Mouse (Mus musculus) midbrain, embryonic 16.5 days (tissue): ENCODE measurements around the gene Shroom4. TPM values are rescaled to one million over a fixed set of nuclear protein-coding genes. Genes with fewer than 3 reads are reported as not detected.

Experiments
- ATAC-seq: fragments of 200-750 bp; cut with Nextera tagmentation; 2 replicates; pipeline ENCODE4 v1.8.0; 2017; ENCODE audit warnings: moderate TSS enrichment
- H3K27ac ChIP-seq: fragments of 300-500 bp; sonication (generic); 2 replicates; pipeline ENCODE4 v1.5.1; 2014; ENCODE audit warnings: mild to moderate bottlenecking, low read length, mixed read lengths
- H3K27me3 ChIP-seq: fragments of 300-500 bp; sonication (generic); 2 replicates; pipeline ENCODE4 v1.6.1; 2014; ENCODE audit warnings: low read depth, low read length, mixed read lengths; ENCODE audit not compliant: control insufficient read depth, insufficient read depth
- H3K36me3 ChIP-seq: fragments of 300-500 bp; sonication (generic); 2 replicates; pipeline ENCODE4 v1.6.1; 2014; ENCODE audit warnings: mild to moderate bottlenecking, low read length, moderate library complexity, mixed read lengths; ENCODE audit not compliant: control insufficient read depth, insufficient read depth
- H3K4me1 ChIP-seq: fragments of 300-500 bp; sonication (generic); 2 replicates; pipeline ENCODE4 v1.6.1; 2014; ENCODE audit warnings: mild to moderate bottlenecking, low read length, mixed read lengths; ENCODE audit not compliant: control insufficient read depth, insufficient read depth
- H3K4me2 ChIP-seq: fragments of 300-500 bp; sonication (generic); 2 replicates; pipeline ENCODE4 v1.6.1; 2014; ENCODE audit warnings: mild to moderate bottlenecking, low read length, mixed read lengths
- H3K4me3 ChIP-seq: fragments of 300-500 bp; sonication (generic); 2 replicates; pipeline ENCODE4 v1.5.1; 2014; ENCODE audit warnings: low read depth, mild to moderate bottlenecking, low read length, moderate library complexity, mixed read lengths
- H3K9ac ChIP-seq: fragments of 300-500 bp; sonication (generic); 2 replicates; pipeline ENCODE4 v1.6.1; 2014; ENCODE audit warnings: low read depth, low read length, mixed read lengths
- H3K9me3 ChIP-seq: fragments of 300-500 bp; sonication (generic); replicated peaks from 2 replicates; pipeline ENCODE4 v1.6.1; 2014; ENCODE audit warnings: mild to moderate bottlenecking, low read length, mixed read lengths; ENCODE audit not compliant: control insufficient read depth, poor library complexity, severe bottlenecking
- WGBS: fragments of 180-500 bp; shearing (Covaris S2); extraction: QIAGEN DNeasy Blood & Tissue Kit; methylation state at CpG from one replicate; pipeline ENCODE4 v1.1.7; 2014; 5-methylcytosine and 5-hydroxymethylcytosine counted together
- polyA plus RNA-seq: library from polyadenylated mRNA; unstranded; fragments of >200 nt; fragmentation: Nextera tagmentation; extraction: Ambion mirVana; gene quantifications from 2 replicates; pipeline ENCODE4 v1.2.1, GENCODE M21; 2015

The Shroom4 gene
- polyA plus RNA-seq, 1 experiment from 2014 or later: 1.1 TPM

DNA sequence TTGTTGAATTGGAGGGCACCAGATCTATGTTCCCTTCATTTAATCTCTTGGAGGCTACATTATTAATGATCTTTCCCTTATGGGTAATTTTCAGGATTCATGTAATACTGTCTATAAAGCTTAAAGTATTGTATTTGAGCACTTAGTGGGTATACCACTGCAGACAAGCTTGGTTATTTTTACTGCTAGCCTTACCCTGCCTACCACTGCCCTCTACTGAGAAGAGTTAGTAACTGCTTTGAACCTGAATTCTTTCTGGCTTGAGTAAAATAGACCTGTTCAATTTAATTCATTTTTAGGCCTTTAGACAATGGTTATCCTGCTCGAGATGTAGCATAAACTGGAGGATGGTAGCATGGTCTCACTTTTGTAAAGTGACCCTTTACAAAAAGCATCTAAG, 75.5 kb downstream of the Shroom4 start:
- Histone ChIP-seq H3K27me3 (no peaks in the 10 kb centered on the region), H3K4me2 (no peak overlapping the region), H3K4me1 (no peaks in the 10 kb centered on the region), H3K9ac (no peak overlapping the region), H3K27ac (no peak overlapping the region), H3K9me3 (no peaks in the 10 kb centered on the region), H3K4me3 (no peak overlapping the region), H3K36me3 (no peaks in the 10 kb centered on the region)
- ATAC-seq: no peak
- WGBS: 31% methylated on average over 1 of the region's 1 CpGs

DNA sequence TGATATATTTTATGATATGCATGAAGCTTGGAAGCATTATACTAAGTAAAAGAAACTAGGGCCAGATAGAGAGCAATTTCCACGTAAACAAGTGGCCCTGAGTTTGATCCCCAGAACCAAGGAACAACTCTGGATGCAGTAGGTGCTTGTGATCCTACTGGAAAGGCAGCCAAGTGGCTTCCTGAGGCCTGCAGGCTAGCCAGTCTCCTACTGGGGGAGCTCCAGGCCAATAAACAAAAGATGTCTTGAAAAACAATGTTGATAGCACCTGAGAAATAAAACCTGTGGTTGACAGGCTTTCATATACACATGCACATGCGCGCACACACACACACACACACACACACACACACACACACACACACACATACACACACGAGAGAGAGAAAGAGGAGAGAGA, 82.6 kb downstream of the Shroom4 start:
- 85% methylated on average over 4 of the region's 4 CpGs for WGBS
- H3K27me3 ChIP-seq: no peaks in the 10 kb centered on the region
- ATAC-seq: no peak
- no peaks in the 10 kb centered on the region for H3K9me3 ChIP-seq
- no peaks in the 10 kb centered on the region for H3K36me3 ChIP-seq
- no peak overlapping the region for H3K4me2 ChIP-seq
- H3K27ac ChIP-seq: no peak overlapping the region
- H3K4me1 ChIP-seq: no peaks in the 10 kb centered on the region
- no peak overlapping the region for H3K9ac ChIP-seq
- H3K4me3 ChIP-seq: no peak overlapping the region

GRCm38 (mm10) chrX:6483817-6484216, 84.2 kb downstream of the Shroom4 start:
- Histone ChIP-seq H3K4me3 (no peak overlapping the region), H3K4me1 (no peaks in the 10 kb centered on the region), H3K9ac (no peak overlapping the region), H3K27ac (no peak overlapping the region), H3K9me3 (no peaks in the 10 kb centered on the region), H3K4me2 (no peak overlapping the region), H3K36me3 (no peaks in the 10 kb centered on the region), H3K27me3 (no peaks in the 10 kb centered on the region)
- WGBS: 25% methylated on average over 8 of the region's 8 CpGs
- no peak for ATAC-seq

GRCm38 (mm10) chrX:6490433-6490832, 90.8 kb downstream of the Shroom4 start:
- Histone ChIP-seq H3K36me3 (no peaks in the 10 kb centered on the region), H3K4me1 (no peaks in the 10 kb centered on the region), H3K9ac (no peak overlapping the region), H3K9me3 (no peaks in the 10 kb centered on the region), H3K4me3 (no peak overlapping the region), H3K27me3 (no peaks in the 10 kb centered on the region), H3K4me2 (no peak overlapping the region), H3K27ac (no peak overlapping the region)
- 63% methylated on average over 4 of the region's 4 CpGs for WGBS
- no peak for ATAC-seq

DNA sequence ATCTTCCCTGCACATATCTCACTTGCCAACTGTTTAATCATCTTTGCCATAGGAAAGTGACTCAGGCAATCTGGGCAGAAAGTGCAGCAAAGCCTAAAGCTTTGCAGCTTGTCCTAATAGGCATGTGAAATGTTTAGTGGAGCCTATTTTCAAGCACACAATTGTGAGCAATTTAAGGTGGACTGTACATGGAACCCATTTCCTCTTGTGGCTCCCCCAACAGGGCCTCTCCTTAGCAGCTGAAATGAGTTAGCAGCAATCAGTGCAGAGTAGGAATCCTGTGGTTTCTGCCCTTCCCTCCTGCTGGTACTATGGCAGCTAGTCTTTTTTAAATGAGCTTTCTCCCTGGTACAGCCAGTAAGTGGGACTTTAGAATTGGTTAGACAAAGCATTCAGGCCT, 95.8 kb downstream of the Shroom4 start:
- no peak overlapping the region for H3K4me2 ChIP-seq
- no peak overlapping the region for H3K9ac ChIP-seq
- no peak for ATAC-seq
- H3K4me1 ChIP-seq: no peaks in the 10 kb centered on the region
- no peak overlapping the region for H3K27ac ChIP-seq
- H3K36me3 ChIP-seq: no peaks in the 10 kb centered on the region
- H3K27me3 ChIP-seq: no peaks in the 10 kb centered on the region
- H3K4me3 ChIP-seq: no peak overlapping the region
- H3K9me3 ChIP-seq: no peaks in the 10 kb centered on the region

DNA sequence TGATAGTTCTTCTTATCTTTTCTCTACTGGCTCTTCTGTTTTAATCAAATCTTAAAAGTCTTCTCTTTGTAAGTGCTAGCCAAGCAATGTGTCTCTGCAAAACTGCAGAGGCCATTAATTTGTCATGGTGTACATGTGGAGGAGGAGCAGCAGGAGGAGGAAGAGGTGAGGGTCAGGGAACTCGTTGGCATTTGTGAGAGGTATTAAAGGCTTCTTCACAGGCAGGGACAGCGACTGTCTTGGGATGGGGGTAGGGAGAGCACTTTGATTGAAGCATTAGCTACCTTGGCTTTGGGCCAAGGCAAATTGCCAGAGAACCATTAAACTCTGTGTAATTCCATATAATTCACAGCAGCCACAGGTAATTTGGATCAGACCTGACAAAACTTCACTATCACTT, 96.7 kb downstream of the Shroom4 start:
- no peak overlapping the region for H3K9ac ChIP-seq
- no peak overlapping the region for H3K4me3 ChIP-seq
- H3K4me1 ChIP-seq: no peaks in the 10 kb centered on the region
- no peak overlapping the region for H3K4me2 ChIP-seq
- no peak for ATAC-seq
- H3K36me3 ChIP-seq: no peaks in the 10 kb centered on the region
- no peaks in the 10 kb centered on the region for H3K27me3 ChIP-seq
- H3K9me3 ChIP-seq: no peaks in the 10 kb centered on the region
- H3K27ac ChIP-seq: no peak overlapping the region
- WGBS: 25% methylated on average over 2 of the region's 2 CpGs

DNA sequence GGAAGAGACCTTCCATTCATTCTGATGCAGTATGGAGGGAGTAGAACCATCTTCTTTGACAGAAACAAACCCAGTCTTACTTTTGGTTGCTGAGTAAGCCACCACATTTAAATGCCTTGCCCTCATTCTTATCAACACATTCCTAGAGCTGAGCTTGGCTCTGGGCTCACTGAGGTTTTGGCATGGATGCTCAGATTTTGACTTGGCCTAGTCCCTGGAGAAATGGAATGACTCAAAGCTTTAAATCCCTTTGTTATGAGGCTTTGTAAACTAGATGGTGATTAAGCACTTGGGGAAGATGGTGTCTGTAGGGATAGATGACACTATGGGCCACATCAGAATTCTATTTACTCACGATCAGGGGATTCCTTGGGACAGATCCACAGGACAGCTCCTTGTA, 102.2 kb downstream of the Shroom4 start:
- ATAC-seq: no peak
- Histone ChIP-seq H3K36me3 (no peaks in the 10 kb centered on the region), H3K9me3 (no peaks in the 10 kb centered on the region), H3K4me1 (no peaks in the 10 kb centered on the region), H3K4me3 (no peak overlapping the region), H3K27me3 (no peaks in the 10 kb centered on the region), H3K27ac (no peak overlapping the region), H3K9ac (no peak overlapping the region), H3K4me2 (no peak overlapping the region)
- 85% methylated on average over 1 of the region's 1 CpGs for WGBS

DNA sequence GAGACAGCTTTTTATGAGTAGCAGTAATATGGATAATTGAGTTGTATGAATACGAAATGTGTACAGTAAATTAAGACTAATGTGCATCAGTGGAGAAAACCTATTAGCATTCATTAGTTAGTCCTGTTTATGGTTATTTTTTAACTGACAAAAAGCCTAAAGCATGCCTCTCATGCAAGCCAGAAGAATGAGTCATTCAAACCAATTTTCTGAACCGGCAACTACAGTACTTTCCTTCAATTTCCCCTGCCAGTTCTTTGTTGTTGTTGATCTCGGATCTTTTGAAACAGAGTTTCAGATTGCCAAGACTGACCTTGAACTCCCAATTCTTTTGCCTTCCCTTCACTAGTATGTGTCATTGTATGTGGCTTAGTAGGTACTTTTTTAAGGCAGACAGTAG, 117.6 kb downstream of the Shroom4 start:
- ATAC-seq: no peak
- Histone ChIP-seq H3K36me3 (no peaks in the 10 kb centered on the region), H3K27ac (no peak overlapping the region), H3K4me2 (no peak overlapping the region), H3K4me1 (no peaks in the 10 kb centered on the region), H3K4me3 (no peak overlapping the region), H3K9ac (no peak overlapping the region), H3K9me3 (no peaks in the 10 kb centered on the region), H3K27me3 (no peaks in the 10 kb centered on the region)
- WGBS: 70% methylated on average over 3 of the region's 3 CpGs

DNA sequence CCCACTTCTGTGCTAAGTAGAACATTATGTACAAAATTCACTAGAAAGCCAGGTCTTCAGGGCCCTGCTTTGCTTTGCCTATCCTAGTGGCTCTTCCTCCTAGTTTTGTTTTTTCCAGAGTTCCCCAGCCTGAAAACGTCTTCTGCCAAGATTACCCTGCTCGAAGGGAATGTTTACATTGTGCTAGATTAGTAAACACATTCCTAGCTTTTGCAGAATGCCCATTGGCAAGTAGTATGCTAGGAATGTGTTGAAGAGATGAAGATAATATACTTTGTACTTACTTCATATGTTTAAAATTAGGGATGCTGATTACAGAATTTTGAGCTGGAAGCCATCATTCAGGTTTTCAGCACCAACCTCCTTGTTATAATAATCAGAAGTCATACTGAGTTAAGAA, 118.8 kb downstream of the Shroom4 start:
- no peak overlapping the region for H3K9ac ChIP-seq
- ATAC-seq: no peak
- 64% methylated on average over 2 of the region's 2 CpGs for WGBS

GRCm38 (mm10) chrX:6522935-6523334, 123.3 kb downstream of the Shroom4 start:
- Histone ChIP-seq H3K36me3 (no peaks in the 10 kb centered on the region), H3K4me3 (no peak overlapping the region), H3K4me1 (no peaks in the 10 kb centered on the region), H3K27ac (no peak overlapping the region), H3K9ac (no peak overlapping the region), H3K9me3 (no peaks in the 10 kb centered on the region), H3K4me2 (no peak overlapping the region), H3K27me3 (no peaks in the 10 kb centered on the region)
- ATAC-seq: no peak
- 84% methylated on average over 2 of the region's 2 CpGs for WGBS

More for the DNA sequence above, 118.8 kb downstream of the Shroom4 start:
- Histone ChIP-seq H3K36me3 (no peaks in the 10 kb centered on the region), H3K4me1 (no peaks in the 10 kb centered on the region), H3K4me2 (no peak overlapping the region), H3K27me3 (no peaks in the 10 kb centered on the region), H3K9me3 (no peaks in the 10 kb centered on the region), H3K27ac (no peak overlapping the region), H3K4me3 (no peak overlapping the region)
